Mouse (Mus musculus): ENCODE measurements around the gene Pard6b. TPM values are rescaled to one million over a fixed set of nuclear protein-coding genes. Genes with fewer than 3 reads are reported as not detected.

Gene Pard6b
- total RNA-seq, 2 experiments from 2014 or later = 1.7 TPM

GRCm38 (mm10) chr2:168058488-168059199 lies 22.2 kb upstream of the Pard6b start:
- DNase-seq (ENCODE audit: low spot score in 2 of 2) = no peak

DNA sequence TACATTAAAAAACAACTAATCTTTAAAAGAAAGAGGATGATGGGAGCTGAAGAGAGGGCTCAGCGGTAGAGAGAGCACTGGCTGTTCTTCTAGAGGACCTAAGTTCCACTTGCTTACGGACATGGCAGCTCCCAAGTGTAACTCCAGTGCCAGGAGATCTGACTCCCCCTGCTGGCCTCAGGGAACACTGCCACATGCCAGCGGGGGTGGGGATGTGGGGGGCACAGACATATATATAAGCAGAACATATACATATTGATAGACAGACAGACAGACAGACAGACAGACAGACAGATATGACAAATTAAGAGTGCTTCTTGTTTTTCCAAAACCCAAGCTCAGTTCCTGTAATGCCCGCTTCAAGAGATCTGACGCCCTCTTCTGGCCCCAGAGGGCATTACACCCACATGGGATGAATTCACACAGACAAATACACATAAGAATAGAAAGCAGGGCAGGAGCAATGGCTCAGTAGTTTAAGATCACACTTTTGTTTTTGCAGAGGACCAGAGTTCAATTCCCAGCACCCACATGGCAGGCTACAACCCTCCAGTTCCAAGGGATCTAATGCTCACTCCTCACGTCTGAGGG lies 21.5 kb upstream of the Pard6b start:
- no peak for DNase-seq (ENCODE audit: low spot score in 2 of 2)

- DNase-seq (ENCODE audit: low spot score in 2 of 2) = no peak
Observed at GRCm38 (mm10) chr2:168063712-168064111, 17.1 kb upstream of the Pard6b start.

- no peak for DNase-seq (ENCODE audit: low spot score in 2 of 2)
Observed at GRCm38 (mm10) chr2:168065511-168065910, 15.3 kb upstream of the Pard6b start.

DNA sequence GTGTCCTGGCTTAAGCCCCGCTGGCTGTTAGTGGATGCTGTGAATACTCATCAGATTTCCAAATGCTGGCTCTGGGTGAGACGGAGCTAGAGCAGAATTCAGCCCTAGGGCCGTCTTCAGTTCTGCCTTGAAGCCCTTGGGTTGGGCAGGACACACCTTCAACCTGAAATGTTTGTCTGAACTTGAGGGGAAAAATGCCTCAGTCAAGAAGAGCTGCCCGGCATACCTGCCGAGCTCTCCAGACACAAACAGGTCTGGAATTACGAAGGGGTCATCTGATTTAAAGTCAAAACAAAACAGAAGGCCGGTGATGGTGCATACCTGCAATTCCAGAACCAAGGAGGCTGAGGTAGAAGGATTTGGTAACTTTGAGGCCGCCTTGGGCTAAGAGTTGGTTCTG lies 14.0 kb upstream of the Pard6b start:
- DNase-seq (ENCODE audit: low spot score in 2 of 2) = no peak

- DNase-seq (ENCODE audit: low spot score in 2 of 2) = no peak
Observed at GRCm38 (mm10) chr2:168070425-168070824, 10.4 kb upstream of the Pard6b start.

- DNase-seq (ENCODE audit: low spot score in 2 of 2) = no peak
Observed at GRCm38 (mm10) chr2:168072436-168073131, 8.2 kb upstream of the Pard6b start.

DNA sequence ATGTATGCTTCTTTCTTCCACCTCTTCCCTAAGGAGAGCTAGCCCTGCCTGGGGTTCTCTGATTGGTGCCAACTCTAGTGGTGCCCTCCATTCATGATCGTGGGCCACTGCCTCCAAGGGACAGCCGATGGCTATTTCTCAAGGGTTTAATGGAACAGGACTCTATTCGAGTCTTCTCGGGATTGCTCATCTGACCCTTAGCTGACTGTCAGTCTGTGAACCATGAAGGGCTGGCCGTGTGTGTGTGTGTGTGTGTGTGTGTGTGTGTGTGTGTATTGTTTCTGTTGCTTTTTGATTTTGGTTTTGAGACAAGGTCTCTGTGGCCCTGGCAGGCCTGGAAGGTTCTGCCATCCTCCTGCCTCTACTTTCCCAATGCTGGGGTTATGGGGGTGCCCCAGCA lies 7.1 kb upstream of the Pard6b start:
- DNase-seq (ENCODE audit: low spot score in 2 of 2) = no peak

DNA sequence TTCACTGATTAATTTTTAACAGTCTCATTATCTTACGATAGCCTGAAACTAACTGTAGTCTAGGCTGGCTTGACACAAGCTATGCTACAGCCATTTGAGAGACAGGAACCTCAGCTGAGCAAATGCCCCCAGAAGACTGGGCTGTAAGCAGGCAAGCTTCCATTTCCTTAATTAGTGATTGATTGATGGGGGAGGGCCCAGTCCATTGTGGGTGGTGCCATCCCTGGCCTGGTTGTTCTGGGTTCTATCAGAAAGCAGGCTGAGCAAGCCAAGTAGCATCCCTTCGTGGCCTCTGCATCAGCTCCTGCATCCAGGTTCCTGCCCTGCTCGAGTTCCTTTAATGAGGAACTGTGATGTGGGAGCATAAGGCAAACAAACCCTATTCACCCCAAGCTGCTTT lies 6.3 kb upstream of the Pard6b start:
- no peak for DNase-seq (ENCODE audit: low spot score in 2 of 2)

GRCm38 (mm10) chr2:168076840-168077576 lies 3.8 kb upstream of the Pard6b start:
- no peak for DNase-seq (ENCODE audit: low spot score in 2 of 2)

DNA sequence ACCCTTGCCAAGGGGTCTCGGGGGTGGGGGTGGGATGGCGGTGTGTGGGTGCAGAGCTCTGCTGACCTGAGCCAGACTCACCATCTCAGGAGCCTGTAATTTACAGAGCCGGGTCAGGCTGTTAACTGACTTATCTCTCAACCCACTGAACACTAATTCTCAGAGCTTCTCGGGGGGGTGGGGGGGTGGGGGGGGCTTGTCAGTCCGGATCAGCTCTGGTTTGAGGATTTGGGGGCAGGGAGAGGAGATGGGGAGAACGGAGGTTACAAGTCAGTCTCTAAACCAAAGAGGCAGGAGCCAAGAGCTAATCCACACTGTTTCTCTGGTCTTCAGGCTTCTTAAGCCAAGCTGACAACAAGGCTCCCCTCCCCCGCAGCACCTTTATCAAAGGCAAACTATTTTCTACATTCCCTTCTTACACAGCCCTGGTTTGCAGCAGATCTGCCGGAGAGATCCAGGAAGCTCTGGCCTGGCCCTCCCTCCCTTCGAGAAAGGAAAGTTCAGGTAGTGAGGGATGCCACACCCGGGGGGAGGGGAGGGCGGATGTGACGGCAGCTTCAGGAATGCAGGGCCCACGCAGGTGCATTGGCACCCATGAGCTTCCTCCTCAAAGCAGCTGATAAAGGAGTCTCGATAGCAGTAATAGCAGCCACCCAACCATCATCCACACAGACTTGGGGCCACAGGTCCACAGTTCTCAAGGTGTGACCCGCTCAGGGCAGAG lies 2.5 kb upstream of the Pard6b start:
- DNase-seq (ENCODE audit: low spot score in 2 of 2) = no peak

DNA sequence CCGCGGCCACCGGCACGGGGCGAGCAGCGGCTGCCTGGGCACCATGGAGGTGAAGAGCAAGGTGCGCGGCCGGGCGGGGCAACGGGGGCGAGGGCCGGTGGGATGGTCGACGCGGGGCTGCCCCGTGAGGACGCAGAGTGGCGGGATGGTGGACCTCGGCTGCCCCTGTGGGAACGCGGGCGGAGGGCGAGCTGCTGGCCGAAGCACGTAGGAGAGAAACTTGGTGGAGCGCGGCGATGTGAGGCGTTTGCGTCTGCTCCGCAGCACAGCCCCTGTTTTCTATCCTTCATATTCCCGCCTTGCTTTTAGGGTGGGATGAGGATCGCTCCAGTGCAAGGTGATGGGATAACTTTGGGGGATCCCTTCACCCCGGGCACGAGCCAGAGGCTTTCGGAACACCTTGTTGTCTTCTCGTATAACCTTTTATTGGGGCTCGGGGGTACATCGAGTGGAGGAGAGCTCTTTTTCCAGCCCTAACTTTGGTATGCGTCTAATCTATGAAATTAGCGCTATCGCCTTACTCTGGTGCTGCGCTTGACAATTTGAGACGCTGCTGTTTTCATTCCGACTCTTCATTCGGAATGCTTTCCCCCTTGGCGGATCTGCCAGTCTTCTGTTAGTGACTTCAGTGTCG lies 612 bp downstream of the Pard6b start:
- peak in 1 of 2 experiments; percentile 33 for DNase-seq (ENCODE audit: low spot score in 2 of 2)

GRCm38 (mm10) chr2:168081933-168082306 lies 1.1 kb downstream of the Pard6b start:
- no peak for DNase-seq (ENCODE audit: low spot score in 2 of 2)

DNA sequence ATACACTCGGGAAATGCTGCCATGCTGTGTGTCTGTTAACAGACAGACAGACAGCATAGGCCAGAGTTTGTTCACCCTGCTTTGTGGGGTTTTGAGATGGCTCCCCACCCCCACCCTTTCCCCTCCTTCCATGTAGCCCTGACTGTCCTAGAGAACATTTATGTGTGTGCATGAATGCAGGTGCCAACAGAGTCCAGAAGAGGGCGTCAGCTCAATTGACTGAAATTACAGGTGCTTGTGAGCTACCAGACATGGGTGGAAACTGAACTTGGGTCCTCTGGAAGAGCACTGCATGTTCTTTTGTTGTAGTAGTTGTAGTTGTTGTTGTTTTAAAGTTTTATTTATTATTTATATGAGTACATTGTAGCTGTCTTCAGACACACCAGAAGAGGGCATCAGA lies 2.8 kb downstream of the Pard6b start:
- DNase-seq (ENCODE audit: low spot score in 2 of 2) = no peak

GRCm38 (mm10) chr2:168084228-168084627 lies 3.4 kb downstream of the Pard6b start:
- no peak for DNase-seq (ENCODE audit: low spot score in 2 of 2)

DNA sequence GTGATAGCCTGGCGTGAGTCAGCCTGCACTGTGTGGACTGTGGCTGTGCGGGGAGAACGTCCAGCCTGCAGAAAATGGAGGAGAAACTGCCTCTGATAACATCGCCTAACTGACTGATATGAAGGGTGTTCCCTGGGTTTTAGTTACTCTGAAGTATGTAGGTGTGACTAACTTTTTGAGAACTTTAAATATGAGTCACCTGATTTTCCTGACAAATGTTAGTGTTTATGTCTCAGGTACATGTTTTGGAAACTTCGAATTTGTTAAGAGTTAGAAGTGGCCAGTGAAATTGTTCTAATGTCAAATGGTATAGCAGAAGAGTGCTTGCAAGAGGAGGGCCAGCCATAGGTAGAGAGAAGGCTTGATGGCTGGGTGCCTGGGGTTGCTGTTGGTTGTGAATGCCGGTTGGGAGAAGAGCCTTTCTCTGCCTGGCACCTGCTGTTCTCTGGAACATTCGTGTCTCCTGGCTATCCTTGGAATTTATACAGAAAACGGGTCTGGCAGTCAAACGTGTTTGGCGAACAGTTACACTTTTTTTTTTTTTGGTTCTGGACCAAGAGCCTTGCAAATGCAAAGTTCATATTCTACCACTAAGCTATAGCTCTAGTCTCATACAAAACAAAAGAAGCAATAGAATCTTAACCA lies 4.9 kb downstream of the Pard6b start:
- no peak for DNase-seq (ENCODE audit: low spot score in 2 of 2)

- DNase-seq (ENCODE audit: low spot score in 2 of 2) = no peak
Observed at GRCm38 (mm10) chr2:168086318-168086717, 5.5 kb downstream of the Pard6b start.

GRCm38 (mm10) chr2:168086839-168087238 lies 6.0 kb downstream of the Pard6b start:
- no peak for DNase-seq (ENCODE audit: low spot score in 2 of 2)

- no peak for DNase-seq (ENCODE audit: low spot score in 2 of 2)
Observed at GRCm38 (mm10) chr2:168091560-168091959, 10.8 kb downstream of the Pard6b start.

GRCm38 (mm10) chr2:168093077-168093476 lies 12.3 kb downstream of the Pard6b start:
- DNase-seq (ENCODE audit: low spot score in 2 of 2) = no peak

Data from gastrocnemius, postnatal 4 days (tissue).